Mouse (Mus musculus): Measurements from ENCODE around the gene Slc47a2. TPM values are rescaled to one million over a fixed set of nuclear protein-coding genes. Genes with fewer than 3 reads are reported as not detected.

Gene Slc47a2
- not detected in 2 replicates for polyA plus RNA-seq (2011; ENCODE audit: insufficient read depth, insufficient read length, low replicate concordance, missing spikeins)

DNA sequence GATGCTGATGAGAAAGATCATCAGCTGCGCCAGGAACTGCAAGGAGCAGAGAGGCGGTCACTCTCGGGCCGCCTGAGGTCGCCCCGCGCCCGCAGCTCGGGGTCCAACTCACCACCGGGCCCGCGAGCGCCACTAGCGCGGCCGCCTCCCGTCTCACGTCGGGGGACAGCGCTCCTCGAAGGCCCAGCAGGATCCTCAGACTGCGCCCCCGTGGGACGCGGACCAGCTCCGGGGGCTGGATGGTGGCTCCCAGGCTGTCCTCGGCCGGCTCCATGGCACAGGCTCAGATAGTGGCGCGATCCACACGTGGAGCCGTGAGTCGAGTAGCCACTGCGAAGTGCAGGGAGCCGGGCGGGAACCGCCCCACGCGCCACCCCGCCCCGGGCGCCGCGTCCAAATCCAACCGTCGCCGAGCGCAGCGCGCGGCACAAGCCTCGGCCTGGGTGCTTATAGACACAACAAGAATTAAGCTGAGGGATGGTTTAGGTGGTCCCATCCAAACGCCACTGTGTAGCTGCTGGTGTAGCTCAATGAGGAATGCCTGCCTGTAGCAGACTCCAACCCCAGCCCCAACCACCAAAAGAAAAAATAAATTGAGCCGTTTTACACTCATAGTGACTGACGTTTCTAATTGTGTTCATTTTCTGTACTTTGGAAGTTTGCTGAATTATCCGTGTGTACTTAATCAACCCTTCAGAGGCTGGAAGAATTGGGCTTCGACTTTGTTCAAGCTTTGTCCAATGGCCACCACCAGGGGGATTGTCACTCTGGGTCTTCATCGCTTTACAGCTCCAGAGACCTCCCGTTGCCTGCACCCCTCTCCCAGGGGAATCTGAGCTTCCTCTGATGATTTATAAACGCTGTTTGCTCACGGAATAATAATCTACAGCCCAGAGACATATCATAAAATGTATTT is at the start of gene Slc47a2:
Gene Slc47a2 (minus strand): TSS at position 356 of the 916 bp plus-strand sequence.
- TF ChIP-seq POLR2A (IDR thresholded peaks at IDR 0.05; ENCODE audit: borderline replicate concordance, control insufficient read depth, low read depth, low read length) (no peak), CTCF (IDR thresholded peaks at IDR 0.05; ENCODE audit: control insufficient read depth, insufficient read depth, low read length) (no peak)
- Histone ChIP-seq H3K4me3 (replicated peaks; ENCODE audit: control insufficient read depth, low read depth, low read length) (no peak within 1 kb of the TSS), H3K27ac (ENCODE audit: control insufficient read depth, insufficient read depth, low read depth, low read length, poor library complexity) (no peak within 1 kb of the TSS), H3K4me1 (ENCODE audit: control insufficient read depth, insufficient read depth, low read length) (no peaks in the 10 kb centered on the region)
- 6% methylated on average over 61 of the region's 61 CpGs for WGBS

- WGBS = 71% methylated on average over 4 of the region's 4 CpGs
- Histone ChIP-seq H3K27ac (ENCODE audit: control insufficient read depth, insufficient read depth, low read depth, low read length, poor library complexity) (no peak overlapping the region), H3K4me3 (replicated peaks; ENCODE audit: control insufficient read depth, low read depth, low read length) (no peak overlapping the region), H3K4me1 (ENCODE audit: control insufficient read depth, insufficient read depth, low read length) (no peaks in the 10 kb centered on the region)
- no peak for TF ChIP-seq CTCF (IDR thresholded peaks at IDR 0.05; ENCODE audit: control insufficient read depth, insufficient read depth, low read length)
- no peak for TF ChIP-seq POLR2A (IDR thresholded peaks at IDR 0.05; ENCODE audit: borderline replicate concordance, control insufficient read depth, low read depth, low read length)
Measured at GRCm38 (mm10) chr11:61388936-61389335, 46.3 kb upstream of the Slc47a2 start.

GRCm38 (mm10) chr11:61388012-61388411 is 45.4 kb upstream of the Slc47a2 start:
- Histone ChIP-seq H3K4me3 (replicated peaks; ENCODE audit: control insufficient read depth, low read depth, low read length) (no peak overlapping the region), H3K4me1 (ENCODE audit: control insufficient read depth, insufficient read depth, low read length) (no peaks in the 10 kb centered on the region), H3K27ac (ENCODE audit: control insufficient read depth, insufficient read depth, low read depth, low read length, poor library complexity) (no peak overlapping the region)
- TF ChIP-seq CTCF (IDR thresholded peaks at IDR 0.05; ENCODE audit: control insufficient read depth, insufficient read depth, low read length) (no peak), POLR2A (IDR thresholded peaks at IDR 0.05; ENCODE audit: borderline replicate concordance, control insufficient read depth, low read depth, low read length) (no peak)
- 58% methylated on average over 6 of the region's 6 CpGs for WGBS

DNA sequence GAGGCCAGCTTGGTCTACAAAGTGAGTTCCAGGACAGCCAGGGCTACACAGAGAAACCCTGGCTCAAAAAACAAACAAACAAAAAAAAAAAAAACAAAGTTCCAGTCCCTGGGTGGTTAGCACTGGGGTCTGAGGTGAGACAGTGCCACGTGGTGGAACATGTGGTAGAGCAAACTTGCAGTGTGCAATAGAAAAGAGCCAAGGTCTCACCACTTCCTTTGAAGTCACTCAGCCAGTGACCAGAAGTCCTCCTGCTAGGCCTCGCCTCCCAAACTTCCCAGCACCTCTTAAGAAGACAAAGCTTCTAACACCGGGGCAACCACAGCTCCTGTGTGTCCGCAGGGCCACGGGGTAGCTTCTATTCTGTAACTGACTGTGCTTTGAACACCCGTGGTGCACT is 44.6 kb upstream of the Slc47a2 start:
- H3K4me3 ChIP-seq (replicated peaks; ENCODE audit: control insufficient read depth, low read depth, low read length) = no peak overlapping the region
- 44% methylated on average over 6 of the region's 6 CpGs for WGBS
- TF ChIP-seq POLR2A (IDR thresholded peaks at IDR 0.05; ENCODE audit: borderline replicate concordance, control insufficient read depth, low read depth, low read length) = no peak
- TF ChIP-seq CTCF (IDR thresholded peaks at IDR 0.05; ENCODE audit: control insufficient read depth, insufficient read depth, low read length) = no peak
- no peaks in the 10 kb centered on the region for H3K4me1 ChIP-seq (ENCODE audit: control insufficient read depth, insufficient read depth, low read length)
- H3K27ac ChIP-seq (ENCODE audit: control insufficient read depth, insufficient read depth, low read depth, low read length, poor library complexity) = no peak overlapping the region

DNA sequence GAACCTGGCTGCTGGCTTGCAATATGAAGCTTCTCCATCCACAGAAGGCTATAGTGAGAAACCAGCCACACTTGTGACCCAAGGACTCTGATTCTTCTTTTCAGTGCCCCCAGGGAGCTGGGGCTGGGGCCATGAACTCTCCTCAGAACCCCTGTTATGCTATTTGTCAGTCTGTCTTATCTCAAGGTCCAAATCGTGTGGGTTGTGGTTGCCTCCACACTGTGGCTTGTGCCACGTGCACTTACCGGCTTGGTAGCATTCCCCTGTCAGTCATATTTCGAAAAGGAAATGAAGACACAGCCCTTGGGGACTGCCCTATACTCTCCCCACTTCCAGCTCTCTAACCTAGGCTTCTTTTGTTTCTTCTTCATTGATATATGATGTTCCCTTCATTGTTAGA is 43.1 kb upstream of the Slc47a2 start:
- Histone ChIP-seq H3K4me1 (ENCODE audit: control insufficient read depth, insufficient read depth, low read length) (no peaks in the 10 kb centered on the region), H3K4me3 (replicated peaks; ENCODE audit: control insufficient read depth, low read depth, low read length) (no peak overlapping the region), H3K27ac (ENCODE audit: control insufficient read depth, insufficient read depth, low read depth, low read length, poor library complexity) (no peak overlapping the region)
- TF ChIP-seq CTCF (IDR thresholded peaks at IDR 0.05; ENCODE audit: control insufficient read depth, insufficient read depth, low read length) (no peak), POLR2A (IDR thresholded peaks at IDR 0.05; ENCODE audit: borderline replicate concordance, control insufficient read depth, low read depth, low read length) (no peak)
- WGBS = 0% methylated on average over 4 of the region's 4 CpGs

GRCm38 (mm10) chr11:61381272-61381671 is 38.6 kb upstream of the Slc47a2 start:
- WGBS = 63% methylated on average over 1 of the region's 1 CpGs
- H3K4me3 ChIP-seq (replicated peaks; ENCODE audit: control insufficient read depth, low read depth, low read length) = no peak overlapping the region
- no peaks in the 10 kb centered on the region for H3K4me1 ChIP-seq (ENCODE audit: control insufficient read depth, insufficient read depth, low read length)
- H3K27ac ChIP-seq (ENCODE audit: control insufficient read depth, insufficient read depth, low read depth, low read length, poor library complexity) = no peak overlapping the region
- TF ChIP-seq POLR2A (IDR thresholded peaks at IDR 0.05; ENCODE audit: borderline replicate concordance, control insufficient read depth, low read depth, low read length) (no peak), CTCF (IDR thresholded peaks at IDR 0.05; ENCODE audit: control insufficient read depth, insufficient read depth, low read length) (no peak)

DNA sequence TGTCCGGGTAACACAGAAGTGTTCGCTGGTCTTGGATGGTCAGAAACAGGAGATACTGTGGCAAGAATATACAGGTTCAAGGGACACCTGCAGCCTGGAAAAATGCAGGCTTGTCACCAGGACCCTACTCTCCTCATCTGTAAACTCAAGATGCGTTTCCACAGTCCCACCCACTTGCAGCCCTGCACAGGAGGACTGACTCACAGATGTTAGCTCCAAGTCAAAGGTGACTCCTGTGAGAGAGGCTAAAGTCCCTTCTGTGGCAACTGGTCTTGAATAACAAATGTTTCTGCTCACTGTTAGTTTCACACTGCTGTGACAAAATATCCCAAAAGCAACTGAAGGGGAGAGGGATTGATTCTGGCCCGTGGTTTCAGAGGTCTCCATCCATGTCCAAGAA is 36.0 kb upstream of the Slc47a2 start:
- no peak for TF ChIP-seq POLR2A (IDR thresholded peaks at IDR 0.05; ENCODE audit: borderline replicate concordance, control insufficient read depth, low read depth, low read length)
- TF ChIP-seq CTCF (IDR thresholded peaks at IDR 0.05; ENCODE audit: control insufficient read depth, insufficient read depth, low read length) = no peak
- Histone ChIP-seq H3K27ac (ENCODE audit: control insufficient read depth, insufficient read depth, low read depth, low read length, poor library complexity) (no peak overlapping the region), H3K4me3 (replicated peaks; ENCODE audit: control insufficient read depth, low read depth, low read length) (no peak overlapping the region), H3K4me1 (ENCODE audit: control insufficient read depth, insufficient read depth, low read length) (no peaks in the 10 kb centered on the region)
- 65% methylated on average over 4 of the region's 4 CpGs for WGBS

- TF ChIP-seq POLR2A (IDR thresholded peaks at IDR 0.05; ENCODE audit: borderline replicate concordance, control insufficient read depth, low read depth, low read length) (no peak), CTCF (IDR thresholded peaks at IDR 0.05; ENCODE audit: control insufficient read depth, insufficient read depth, low read length) (no peak)
- H3K27ac ChIP-seq (ENCODE audit: control insufficient read depth, insufficient read depth, low read depth, low read length, poor library complexity) = no peak within 1 kb of the TSS
- no peak within 1 kb of the TSS for H3K4me3 ChIP-seq (replicated peaks; ENCODE audit: control insufficient read depth, low read depth, low read length)
- no peaks in the 10 kb centered on the region for H3K4me1 ChIP-seq (ENCODE audit: control insufficient read depth, insufficient read depth, low read length)
- WGBS = 17% methylated on average over 39 of the region's 39 CpGs
Measured at GRCm38 (mm10) chr11:61377881-61378613, 35.4 kb upstream of the Slc47a2 start, which contains the start of gene Slc47a1. Gene Slc47a1, minus strand, starts transcription at chr11:61378345.
